Mouse (Mus musculus): ENCODE measurements around the gene Myo7a.

DNA sequence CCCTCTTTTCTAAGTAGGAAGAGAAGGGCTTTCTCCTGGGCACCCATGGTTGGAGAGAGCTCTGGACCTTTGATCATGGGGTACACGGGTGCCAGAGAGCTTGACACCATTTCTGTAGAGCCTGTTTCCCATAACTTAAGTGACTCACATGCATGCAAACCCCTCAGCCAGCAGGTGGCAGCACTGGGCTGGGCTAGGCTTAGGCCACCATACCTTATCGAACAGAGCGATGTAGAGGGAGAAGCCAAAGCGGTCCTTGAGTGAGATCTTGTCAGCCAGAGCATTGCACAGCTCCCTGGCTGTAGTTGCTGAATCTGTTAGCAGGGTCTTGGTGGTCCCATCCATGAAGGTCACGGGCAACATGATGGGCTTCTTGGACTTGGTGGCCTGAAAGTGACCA is 47.7 kb downstream of the Myo7a start:
- TF ChIP-seq CTCF (IDR thresholded peaks at IDR 0.05; ENCODE audit: low read depth) = peak; percentile 96
- TF ChIP-seq EP300 (IDR thresholded peaks at IDR 0.05; ENCODE audit: low read depth) = no peak

Measured in heart, postnatal 0 days (tissue).